In the genomic region with DNA sequence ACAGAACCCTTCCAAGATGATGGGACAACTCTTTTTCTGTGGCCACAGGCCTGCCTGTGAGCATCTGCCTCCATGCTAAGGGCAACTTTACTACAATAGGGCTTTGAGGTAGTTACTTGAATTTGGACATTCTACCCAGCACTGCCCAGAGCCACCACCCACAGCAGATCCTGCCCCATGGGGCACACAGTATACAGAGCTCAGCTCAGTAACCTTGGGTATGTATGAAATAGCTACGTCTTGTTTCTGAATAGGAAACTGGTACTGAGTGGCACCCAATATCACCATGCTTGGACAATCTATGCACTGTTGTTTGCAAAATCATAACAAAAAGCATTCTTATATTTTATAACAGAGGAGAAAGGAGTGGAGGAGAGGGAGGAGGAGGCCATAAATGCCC, we compare ENCODE assay signal across 23 mouse cellular contexts.
DNase-seq lines count a peak whose midpoint lies in the region; ATAC-seq and TF ChIP-seq lines count a peak whose summit lies in the region.
"Had no signal": no experiment of that assay in that cellular context is flagged by ENCODE, and none has a peak within 500 bp of the region (broad histone marks: within the 10 kb centered on the region; RNA-seq: fewer than 3 reads in every experiment).

No protein-coding gene starts in this region.

- ATAC-seq in heart, embryonic 13.5 days (ENCODE audit: extremely low read depth, insufficient number of reproducible peaks, low FRiP score, low TSS enrichment), result no peak
- ATAC-seq in heart, postnatal 0 days (ENCODE audit: insufficient read depth, low read depth), result no peak
- ATAC-seq in heart, embryonic 11.5 days (replicated peaks; ENCODE audit: insufficient number of reproducible peaks, low FRiP score, low TSS enrichment), result no peak
- ATAC-seq: CD4-positive, CD25-positive, alpha-beta regulatory T cell, adult 4 months; intestine, postnatal 0 days had no signal

- H3K4me2 ChIP-seq in heart, embryonic 13.5 days, result no peak overlapping the region
- no peak overlapping the region for H3K4me2 ChIP-seq in heart, postnatal 0 days (ENCODE audit: low read depth, low read length)
- H3K4me2 ChIP-seq in heart, embryonic 11.5 days, result no peak overlapping the region
- H3K4me2 ChIP-seq: embryonic facial prominence, embryonic 13.5 days; forebrain, embryonic 12.5 days; forebrain, embryonic 15.5 days; hindbrain, embryonic 12.5 days; hindbrain, embryonic 15.5 days had no signal

- WGBS in heart, embryonic 13.5 days, result 73% methylated on average over 1 of the region's 1 CpGs
- WGBS in heart, postnatal 0 days, result 68% methylated on average over 1 of the region's 1 CpGs
- WGBS in heart, embryonic 11.5 days (ENCODE audit: insufficient replicate concordance), result 81% methylated on average over 1 of the region's 1 CpGs

- no peak overlapping the region for H3K4me3 ChIP-seq in heart, embryonic 13.5 days
- H3K4me3 ChIP-seq in heart, postnatal 0 days (ENCODE audit: low read depth, low read length), result no peak overlapping the region
- no peak overlapping the region for H3K4me3 ChIP-seq in heart, embryonic 11.5 days (ENCODE audit: low read depth, low read length)
- H3K4me3 ChIP-seq: embryonic facial prominence, embryonic 10.5 days; embryonic facial prominence, embryonic 13.5 days; erythroblast, embryonic 14.5 days; forebrain, embryonic 12.5 days; forebrain, embryonic 15.5 days; heart, embryonic 10.5 days; hindbrain, embryonic 12.5 days; hindbrain, embryonic 15.5 days had no signal

- intact Hi-C loops in heart, postnatal 25 days (cut with DNase I), result loop anchor here (5.0 kb wide), 1 partner anchor 135 kb away; no protein-coding TSS in a partner anchor

- TF ChIP-seq CTCF in heart, postnatal 0 days (IDR thresholded peaks at IDR 0.05; ENCODE audit: low read depth), result no peak

- no peaks in the 10 kb centered on the region for H3K27me3 ChIP-seq in heart, embryonic 13.5 days (replicated peaks)
- no peaks in the 10 kb centered on the region for H3K27me3 ChIP-seq in heart, postnatal 0 days (ENCODE audit: control insufficient read depth, insufficient read depth, low read length)
- no peaks in the 10 kb centered on the region for H3K27me3 ChIP-seq in heart, embryonic 11.5 days (ENCODE audit: control insufficient read depth, insufficient read depth, low read length)
- H3K27me3 ChIP-seq: embryonic facial prominence, embryonic 13.5 days; forebrain, embryonic 12.5 days; forebrain, embryonic 15.5 days; hindbrain, embryonic 12.5 days; hindbrain, embryonic 15.5 days had no signal

- peak overlapping the region; percentile 45; the same call in 1 of the 2 replicates for H3K27ac ChIP-seq in heart, embryonic 13.5 days (replicated peaks)
- peak overlapping the region; percentile 64; the same call in 1 of the 2 replicates for H3K27ac ChIP-seq in heart, postnatal 0 days (ENCODE audit: low read depth)
- H3K27ac ChIP-seq in heart, embryonic 11.5 days (ENCODE audit: low read depth, low read length), result no peak overlapping the region
- H3K27ac ChIP-seq: embryonic facial prominence, embryonic 10.5 days; embryonic facial prominence, embryonic 13.5 days; forebrain, embryonic 12.5 days; forebrain, embryonic 15.5 days; heart, embryonic 10.5 days; hindbrain, embryonic 12.5 days; hindbrain, embryonic 15.5 days had no signal

- H3K9me3 ChIP-seq in heart, embryonic 13.5 days, result no peaks in the 10 kb centered on the region
- no peaks in the 10 kb centered on the region for H3K9me3 ChIP-seq in heart, postnatal 0 days (replicated peaks; ENCODE audit: control insufficient read depth, low read length)
- no peaks in the 10 kb centered on the region for H3K9me3 ChIP-seq in heart, embryonic 11.5 days (replicated peaks; ENCODE audit: control insufficient read depth, low read length)
- H3K9me3 ChIP-seq: embryonic facial prominence, embryonic 13.5 days; forebrain, embryonic 12.5 days; forebrain, embryonic 15.5 days; heart, embryonic 10.5 days; hindbrain, embryonic 12.5 days; hindbrain, embryonic 15.5 days had no signal

- H3K36me3 ChIP-seq in heart, embryonic 13.5 days, result no peaks in the 10 kb centered on the region
- H3K36me3 ChIP-seq in heart, postnatal 0 days (replicated peaks; ENCODE audit: control insufficient read depth, insufficient read depth, low read length), result no peaks in the 10 kb centered on the region
- H3K36me3 ChIP-seq in heart, embryonic 11.5 days (ENCODE audit: control insufficient read depth, insufficient read depth, low read length), result no peaks in the 10 kb centered on the region
- H3K36me3 ChIP-seq: embryonic facial prominence, embryonic 10.5 days; embryonic facial prominence, embryonic 13.5 days; forebrain, embryonic 12.5 days; forebrain, embryonic 15.5 days; heart, embryonic 10.5 days; hindbrain, embryonic 12.5 days; hindbrain, embryonic 15.5 days had no signal

- no peak overlapping the region for H3K9ac ChIP-seq in heart, embryonic 13.5 days
- H3K9ac ChIP-seq in heart, postnatal 0 days (replicated peaks; ENCODE audit: low read depth, low read length), result no peak overlapping the region
- no peak overlapping the region for H3K9ac ChIP-seq in heart, embryonic 11.5 days (ENCODE audit: low read depth, low read length)
- H3K9ac ChIP-seq: embryonic facial prominence, embryonic 13.5 days; forebrain, embryonic 12.5 days; forebrain, embryonic 15.5 days; hindbrain, embryonic 12.5 days; hindbrain, embryonic 15.5 days had no signal

- no peak for DNase-seq in heart, postnatal 25 days (ENCODE audit: low spot score)
- no peak for DNase-seq in heart, postnatal 0 days (ENCODE audit: low spot score)
- peak; percentile 71 for DNase-seq in layer of hippocampus, adult 9-11 months
- DNase-seq in layer of hippocampus, postnatal 36 days, result no peak
- DNase-seq in telencephalon, adult 2 months (ENCODE audit: low read depth, low spot score), result peak; percentile 52
- DNase-seq in kidney, postnatal 25 days, result no peak
- DNase-seq: adrenal gland, adult 2 months; adrenal gland, postnatal 14 days; cerebellum, adult 11-12 months; embryo, embryonic 11 days; gastrocnemius, postnatal 25 days had no signal

- TF ChIP-seq EP300 in heart, postnatal 0 days (IDR thresholded peaks at IDR 0.05; ENCODE audit: low read depth), result no peak

- peaks cover 25% of the 10 kb centered on the region for H3K4me1 ChIP-seq in heart, embryonic 13.5 days
- peaks cover 18% of the 10 kb centered on the region; the same call in 1 of the 2 replicates for H3K4me1 ChIP-seq in heart, postnatal 0 days (ENCODE audit: control insufficient read depth, insufficient read depth)
- H3K4me1 ChIP-seq in heart, embryonic 11.5 days (ENCODE audit: control insufficient read depth, insufficient read depth, low read length), result no peaks in the 10 kb centered on the region
- H3K4me1 ChIP-seq: embryonic facial prominence, embryonic 13.5 days; forebrain, embryonic 12.5 days; heart, embryonic 10.5 days; hindbrain, embryonic 12.5 days; hindbrain, embryonic 15.5 days had no signal

Comparison
In these comparisons a context has a peak if more than half of its experiments do, and no peak if none do; other contexts are left out.
1. DNase-seq: peak in layer of hippocampus, adult 9-11 months (single experiment) and telencephalon, adult 2 months (single experiment); none in heart, postnatal 25 days (single experiment), heart, postnatal 0 days (single experiment), layer of hippocampus, postnatal 36 days (0 of 2) and kidney, postnatal 25 days (0 of 2).